Mouse (Mus musculus): ENCODE data around the gene Zmynd8. TPM values are rescaled to one million over a fixed set of nuclear protein-coding genes. Genes with fewer than 3 reads are reported as not detected.
A peak's percentile ranks its signal among the peaks of the same experiment; 100 is the strongest.

The Zmynd8 gene
- polyA plus RNA-seq, 1 experiment from 2014 or later, result 43.5 TPM

GRCm38 (mm10) chr2:165864769-165865168 lies 34.0 kb downstream of the Zmynd8 start:
- Histone ChIP-seq H3K4me1 (ENCODE audit: control insufficient read depth, insufficient read depth, low read length) (peaks cover 18% of the 10 kb centered on the region), H3K9me3 (ENCODE audit: control insufficient read depth, low read length) (no peaks in the 10 kb centered on the region), H3K27me3 (ENCODE audit: control insufficient read depth, insufficient read depth, low read length) (no peaks in the 10 kb centered on the region), H3K4me3 (ENCODE audit: low read depth, low read length) (no peak overlapping the region), H3K9ac (ENCODE audit: low read length) (no peak overlapping the region), H3K27ac (replicated peaks; ENCODE audit: low read depth, low read length) (no peak overlapping the region), H3K4me2 (ENCODE audit: low read depth, severe bottlenecking) (no peak overlapping the region), H3K36me3 (ENCODE audit: control insufficient read depth, insufficient read depth, low read length) (0 out of 2 replicates have a peak, but pooled peaks cover 2% of the 10 kb centered on the region)
- WGBS, result 78% methylated on average over 3 of the region's 3 CpGs
- DNase-seq (ENCODE audit: low spot score) (no peak), ATAC-seq (ENCODE audit: insufficient number of reproducible peaks, low FRiP score, low TSS enrichment, low read depth) (no peak)

- no peak overlapping the region for H3K4me3 ChIP-seq (ENCODE audit: low read depth, low read length)
- no peak overlapping the region for H3K27ac ChIP-seq (replicated peaks; ENCODE audit: low read depth, low read length)
- no peaks in the 10 kb centered on the region for H3K9me3 ChIP-seq (ENCODE audit: control insufficient read depth, low read length)
- 75% methylated on average over 26 of the region's 26 CpGs for WGBS
- no peak for DNase-seq (ENCODE audit: low spot score)
- H3K36me3 ChIP-seq (ENCODE audit: control insufficient read depth, insufficient read depth, low read length), result 0 out of 2 replicates have a peak, but pooled peaks cover 2% of the 10 kb centered on the region
- H3K9ac ChIP-seq (ENCODE audit: low read length), result no peak overlapping the region
- H3K4me2 ChIP-seq (ENCODE audit: low read depth, severe bottlenecking), result no peak overlapping the region
- peaks cover 28% of the 10 kb centered on the region for H3K4me1 ChIP-seq (ENCODE audit: control insufficient read depth, insufficient read depth, low read length)
- no peaks in the 10 kb centered on the region for H3K27me3 ChIP-seq (ENCODE audit: control insufficient read depth, insufficient read depth, low read length)
- no peak for ATAC-seq (ENCODE audit: insufficient number of reproducible peaks, low FRiP score, low TSS enrichment, low read depth)
Observed at GRCm38 (mm10) chr2:165861683-165862594, 36.9 kb downstream of the Zmynd8 start.

GRCm38 (mm10) chr2:165860962-165861682 lies 37.7 kb downstream of the Zmynd8 start:
- Histone ChIP-seq H3K4me2 (ENCODE audit: low read depth, severe bottlenecking) (no peak overlapping the region), H3K4me1 (ENCODE audit: control insufficient read depth, insufficient read depth, low read length) (peaks cover 29% of the 10 kb centered on the region), H3K4me3 (ENCODE audit: low read depth, low read length) (no peak overlapping the region), H3K9me3 (ENCODE audit: control insufficient read depth, low read length) (no peaks in the 10 kb centered on the region), H3K36me3 (ENCODE audit: control insufficient read depth, insufficient read depth, low read length) (0 out of 2 replicates have a peak, but pooled peaks cover 2% of the 10 kb centered on the region), H3K27ac (replicated peaks; ENCODE audit: low read depth, low read length) (no peak overlapping the region), H3K9ac (ENCODE audit: low read length) (no peak overlapping the region), H3K27me3 (ENCODE audit: control insufficient read depth, insufficient read depth, low read length) (no peaks in the 10 kb centered on the region)
- ATAC-seq (ENCODE audit: insufficient number of reproducible peaks, low FRiP score, low TSS enrichment, low read depth) (no peak), DNase-seq (ENCODE audit: low spot score) (no peak)
- WGBS, result 93% methylated on average over 20 of the region's 20 CpGs

GRCm38 (mm10) chr2:165860447-165860846 lies 38.4 kb downstream of the Zmynd8 start:
- ATAC-seq (ENCODE audit: insufficient number of reproducible peaks, low FRiP score, low TSS enrichment, low read depth) (no peak), DNase-seq (ENCODE audit: low spot score) (no peak)
- Histone ChIP-seq H3K9me3 (ENCODE audit: control insufficient read depth, low read length) (no peaks in the 10 kb centered on the region), H3K27me3 (ENCODE audit: control insufficient read depth, insufficient read depth, low read length) (no peaks in the 10 kb centered on the region), H3K4me2 (ENCODE audit: low read depth, severe bottlenecking) (no peak overlapping the region), H3K9ac (ENCODE audit: low read length) (no peak overlapping the region; the same call in 1 of the 2 replicates), H3K27ac (replicated peaks; ENCODE audit: low read depth, low read length) (no peak overlapping the region), H3K4me3 (ENCODE audit: low read depth, low read length) (no peak overlapping the region), H3K4me1 (ENCODE audit: control insufficient read depth, insufficient read depth, low read length) (peaks cover 36% of the 10 kb centered on the region), H3K36me3 (ENCODE audit: control insufficient read depth, insufficient read depth, low read length) (0 out of 2 replicates have a peak, but pooled peaks cover 2% of the 10 kb centered on the region)
- 93% methylated on average over 6 of the region's 6 CpGs for WGBS

GRCm38 (mm10) chr2:165858453-165859384 lies 40.1 kb downstream of the Zmynd8 start:
- Histone ChIP-seq H3K27me3 (ENCODE audit: control insufficient read depth, insufficient read depth, low read length) (no peaks in the 10 kb centered on the region), H3K36me3 (ENCODE audit: control insufficient read depth, insufficient read depth, low read length) (0 out of 2 replicates have a peak, but pooled peaks cover 2% of the 10 kb centered on the region), H3K9ac (ENCODE audit: low read length) (peak overlapping the region; percentile 58), H3K4me1 (ENCODE audit: control insufficient read depth, insufficient read depth, low read length) (peaks cover 36% of the 10 kb centered on the region), H3K9me3 (ENCODE audit: control insufficient read depth, low read length) (no peaks in the 10 kb centered on the region), H3K27ac (replicated peaks; ENCODE audit: low read depth, low read length) (peak overlapping the region; percentile 93), H3K4me3 (ENCODE audit: low read depth, low read length) (no peak overlapping the region), H3K4me2 (ENCODE audit: low read depth, severe bottlenecking) (peak overlapping the region; percentile 34)
- WGBS, result 15% methylated on average over 12 of the region's 12 CpGs
- DNase-seq (ENCODE audit: low spot score), result peak; percentile 62
- ATAC-seq (ENCODE audit: insufficient number of reproducible peaks, low FRiP score, low TSS enrichment, low read depth), result no peak

- peaks cover 2% of the 10 kb centered on the region; the same call in 1 of the 2 replicates for H3K36me3 ChIP-seq (ENCODE audit: control insufficient read depth, insufficient read depth, low read length)
- H3K9ac ChIP-seq (ENCODE audit: low read length), result peak overlapping the region; percentile 58
- 2% methylated on average over 22 of the region's 22 CpGs for WGBS
- H3K27me3 ChIP-seq (ENCODE audit: control insufficient read depth, insufficient read depth, low read length), result no peaks in the 10 kb centered on the region
- DNase-seq (ENCODE audit: low spot score) (peak; percentile 68), ATAC-seq (ENCODE audit: insufficient number of reproducible peaks, low FRiP score, low TSS enrichment, low read depth) (no peak)
- no peaks in the 10 kb centered on the region for H3K9me3 ChIP-seq (ENCODE audit: control insufficient read depth, low read length)
- H3K4me1 ChIP-seq (ENCODE audit: control insufficient read depth, insufficient read depth, low read length), result peaks cover 36% of the 10 kb centered on the region
- peak overlapping the region; percentile 34 for H3K4me2 ChIP-seq (ENCODE audit: low read depth, severe bottlenecking)
- peak overlapping the region; percentile 93 for H3K27ac ChIP-seq (replicated peaks; ENCODE audit: low read depth, low read length)
- 0 out of 2 replicates have a peak overlapping the region, but pooled peaks have one; percentile 3 for H3K4me3 ChIP-seq (ENCODE audit: low read depth, low read length)
Observed at GRCm38 (mm10) chr2:165857841-165858426, 40.9 kb downstream of the Zmynd8 start.

- Histone ChIP-seq H3K9me3 (ENCODE audit: control insufficient read depth, low read length) (no peaks in the 10 kb centered on the region), H3K4me2 (ENCODE audit: low read depth, severe bottlenecking) (peak overlapping the region; percentile 34), H3K4me3 (ENCODE audit: low read depth, low read length) (no peak overlapping the region), H3K27me3 (ENCODE audit: control insufficient read depth, insufficient read depth, low read length) (no peaks in the 10 kb centered on the region), H3K9ac (ENCODE audit: low read length) (peak overlapping the region; percentile 58; the same call in 1 of the 2 replicates), H3K27ac (replicated peaks; ENCODE audit: low read depth, low read length) (peak overlapping the region; percentile 93), H3K4me1 (ENCODE audit: control insufficient read depth, insufficient read depth, low read length) (peaks cover 36% of the 10 kb centered on the region), H3K36me3 (ENCODE audit: control insufficient read depth, insufficient read depth, low read length) (peaks cover 2% of the 10 kb centered on the region; the same call in 1 of the 2 replicates)
- ATAC-seq (ENCODE audit: insufficient number of reproducible peaks, low FRiP score, low TSS enrichment, low read depth), result no peak
- DNase-seq (ENCODE audit: low spot score), result peak; percentile 60
- WGBS, result 4% methylated on average over 4 of the region's 4 CpGs
Observed at GRCm38 (mm10) chr2:165857395-165857831, 41.4 kb downstream of the Zmynd8 start.
